Mouse (Mus musculus) testis, postnatal 14 days (tissue): Measurements from ENCODE around the gene Lhx4.
A peak's percentile ranks its signal among the peaks of the same experiment; 100 is the strongest.

Experiments
- DNase-seq: peaks from one replicate; pipeline ENCODE4 v3.0.0; 2021; ENCODE audit warnings: low spot score

The Lhx4 gene

GRCm38 (mm10) chr1:155742411-155743363 is 8.8 kb downstream of the Lhx4 start:
- peak; percentile 49 for DNase-seq

GRCm38 (mm10) chr1:155741988-155742387 is 9.5 kb downstream of the Lhx4 start:
- DNase-seq: peak; percentile 52

- no peak for DNase-seq
These were observed 10.0 kb downstream of the Lhx4 start for GRCm38 (mm10) chr1:155741378-155741945.

- DNase-seq: no peak
These were observed 10.7 kb downstream of the Lhx4 start for GRCm38 (mm10) chr1:155740622-155741377.

GRCm38 (mm10) chr1:155737809-155738383 is 13.6 kb downstream of the Lhx4 start:
- no peak for DNase-seq

- DNase-seq: no peak
These were observed 14.3 kb downstream of the Lhx4 start for GRCm38 (mm10) chr1:155737017-155737808.

GRCm38 (mm10) chr1:155736096-155736825 is 15.2 kb downstream of the Lhx4 start:
- no peak for DNase-seq

GRCm38 (mm10) chr1:155731156-155731555 is 20.3 kb downstream of the Lhx4 start:
- DNase-seq: no peak

GRCm38 (mm10) chr1:155729113-155729795 is 22.2 kb downstream of the Lhx4 start:
- DNase-seq: no peak

- no peak for DNase-seq
These were observed 23.7 kb downstream of the Lhx4 start for GRCm38 (mm10) chr1:155727830-155728229.

- no peak for DNase-seq
These were observed 25.6 kb downstream of the Lhx4 start for GRCm38 (mm10) chr1:155725876-155726275.

GRCm38 (mm10) chr1:155724301-155724700 is 27.2 kb downstream of the Lhx4 start:
- no peak for DNase-seq

- DNase-seq: no peak
These were observed 29.3 kb downstream of the Lhx4 start for GRCm38 (mm10) chr1:155722185-155722584.

GRCm38 (mm10) chr1:155721443-155721842 is 30.0 kb downstream of the Lhx4 start:
- no peak for DNase-seq

- DNase-seq: no peak
These were observed 31.5 kb downstream of the Lhx4 start for GRCm38 (mm10) chr1:155720006-155720405.

GRCm38 (mm10) chr1:155718851-155719250 is 32.6 kb downstream of the Lhx4 start:
- DNase-seq: no peak

GRCm38 (mm10) chr1:155717301-155717700 is 34.2 kb downstream of the Lhx4 start:
- no peak for DNase-seq

GRCm38 (mm10) chr1:155715366-155715765 is 36.1 kb downstream of the Lhx4 start:
- no peak for DNase-seq

- no peak for DNase-seq
These were observed 38.2 kb downstream of the Lhx4 start for GRCm38 (mm10) chr1:155713306-155713705.

- DNase-seq: no peak
These were observed 47.3 kb downstream of the Lhx4 start for GRCm38 (mm10) chr1:155704182-155704581.
